Mouse (Mus musculus): ENCODE data around the gene Slc16a1. TPM values are rescaled to one million over a fixed set of nuclear protein-coding genes. Genes with fewer than 3 reads are reported as not detected.
A peak's percentile ranks its signal among the peaks of the same experiment; 100 is the strongest.

The Slc16a1 gene
- polyA plus RNA-seq, 1 experiment, result 54.9 TPM

DNA sequence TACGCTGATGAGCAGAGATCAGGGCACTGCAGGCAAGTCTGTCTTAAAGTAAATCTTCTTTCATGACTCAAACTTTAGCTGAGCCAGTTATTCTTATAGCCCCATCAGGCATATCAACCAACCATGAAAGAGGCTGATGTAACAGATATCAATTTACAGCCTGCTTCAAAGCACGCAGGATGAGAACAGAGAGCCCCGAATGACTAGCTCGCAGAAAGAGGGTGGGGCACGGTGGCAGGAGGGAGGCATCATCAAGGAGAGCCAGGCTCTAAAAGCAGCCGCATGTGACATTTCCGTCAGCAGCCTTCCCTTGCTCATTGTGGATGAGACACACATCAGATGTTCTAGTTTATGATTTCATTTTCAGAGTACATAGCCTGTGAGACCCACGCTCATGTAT lies 22.3 kb upstream of the Slc16a1 start:
- no peak overlapping the region for H3K27ac ChIP-seq (ENCODE audit: control insufficient read depth, insufficient read depth, low read length)
- H3K27me3 ChIP-seq (ENCODE audit: control insufficient read depth, insufficient read depth, low read length), result no peaks in the 10 kb centered on the region
- TF ChIP-seq POLR2A (IDR thresholded peaks at IDR 0.05; ENCODE audit: control insufficient read depth, extremely low read depth, insufficient read depth, low read length, poor library complexity), result no peak
- TF ChIP-seq CTCF (IDR thresholded peaks at IDR 0.05; ENCODE audit: borderline replicate concordance, control insufficient read depth, extremely low read depth, insufficient read depth, low read length, poor library complexity), result no peak
- H3K36me3 ChIP-seq (ENCODE audit: control insufficient read depth, insufficient read depth, low read length), result no peaks in the 10 kb centered on the region
- no peak overlapping the region for H3K4me3 ChIP-seq (ENCODE audit: control insufficient read depth, insufficient read depth, low read length)
- 14% methylated on average over 8 of the region's 8 CpGs for WGBS
- peaks cover 18% of the 10 kb centered on the region for H3K4me1 ChIP-seq (replicated peaks; ENCODE audit: control insufficient read depth, insufficient read depth, low read length)
- DNase-seq, result peak; percentile 67

DNA sequence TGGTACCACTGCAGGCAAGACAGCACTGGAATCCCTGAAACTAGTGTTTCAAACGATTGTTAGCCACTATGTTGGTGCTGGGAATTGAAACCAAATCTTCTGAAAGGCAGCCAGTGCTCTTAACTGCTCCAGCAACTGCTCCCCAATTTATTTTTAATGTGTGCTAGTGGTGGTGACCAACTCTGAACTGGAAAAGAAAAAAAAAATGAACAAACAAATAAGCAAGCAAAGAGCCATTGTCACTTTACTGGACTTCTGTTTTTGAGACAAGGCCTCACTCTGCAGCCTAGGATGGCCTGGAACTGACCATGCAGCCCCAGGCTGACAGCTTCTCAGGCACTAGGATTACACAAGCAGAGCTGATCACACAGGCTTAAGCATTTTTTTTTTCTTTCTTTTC lies 16.6 kb upstream of the Slc16a1 start:
- no peaks in the 10 kb centered on the region for H3K4me1 ChIP-seq (replicated peaks; ENCODE audit: control insufficient read depth, insufficient read depth, low read length)
- H3K4me3 ChIP-seq (ENCODE audit: control insufficient read depth, insufficient read depth, low read length), result no peak overlapping the region
- no peak for TF ChIP-seq CTCF (IDR thresholded peaks at IDR 0.05; ENCODE audit: borderline replicate concordance, control insufficient read depth, extremely low read depth, insufficient read depth, low read length, poor library complexity)
- TF ChIP-seq POLR2A (IDR thresholded peaks at IDR 0.05; ENCODE audit: control insufficient read depth, extremely low read depth, insufficient read depth, low read length, poor library complexity), result no peak
- no peak overlapping the region for H3K27ac ChIP-seq (ENCODE audit: control insufficient read depth, insufficient read depth, low read length)
- DNase-seq, result no peak
- H3K36me3 ChIP-seq (ENCODE audit: control insufficient read depth, insufficient read depth, low read length), result no peaks in the 10 kb centered on the region
- no peaks in the 10 kb centered on the region for H3K27me3 ChIP-seq (ENCODE audit: control insufficient read depth, insufficient read depth, low read length)
- WGBS, result 59% methylated on average over 1 of the region's 1 CpGs

DNA sequence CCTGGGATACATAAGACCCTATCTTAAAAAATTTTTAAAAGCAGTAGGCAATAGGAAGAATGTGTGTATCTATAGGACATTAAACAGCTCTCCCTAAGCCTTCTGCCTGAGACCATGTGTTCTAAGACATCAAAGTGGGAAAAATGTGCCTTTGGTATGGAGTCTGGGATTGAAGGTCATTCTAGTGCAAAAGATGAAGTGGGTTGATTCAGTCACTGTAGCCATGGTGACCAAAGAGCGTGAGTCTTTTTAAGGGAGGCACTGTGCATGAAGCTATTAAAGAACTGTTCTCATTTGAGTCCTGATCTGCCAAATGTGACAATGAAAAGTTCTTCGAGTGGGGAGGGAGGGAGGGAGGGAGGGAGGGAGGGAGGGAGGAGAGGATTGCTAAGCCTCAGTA lies 8.7 kb upstream of the Slc16a1 start:
- peaks cover 15% of the 10 kb centered on the region for H3K4me1 ChIP-seq (replicated peaks; ENCODE audit: control insufficient read depth, insufficient read depth, low read length)
- no peak overlapping the region for H3K27ac ChIP-seq (ENCODE audit: control insufficient read depth, insufficient read depth, low read length)
- no peak overlapping the region for H3K4me3 ChIP-seq (ENCODE audit: control insufficient read depth, insufficient read depth, low read length)
- 61% methylated on average over 2 of the region's 2 CpGs for WGBS
- no peaks in the 10 kb centered on the region for H3K27me3 ChIP-seq (ENCODE audit: control insufficient read depth, insufficient read depth, low read length)
- TF ChIP-seq CTCF (IDR thresholded peaks at IDR 0.05; ENCODE audit: borderline replicate concordance, control insufficient read depth, extremely low read depth, insufficient read depth, low read length, poor library complexity) (no peak), POLR2A (IDR thresholded peaks at IDR 0.05; ENCODE audit: control insufficient read depth, extremely low read depth, insufficient read depth, low read length, poor library complexity) (no peak)
- DNase-seq, result no peak
- no peaks in the 10 kb centered on the region for H3K36me3 ChIP-seq (ENCODE audit: control insufficient read depth, insufficient read depth, low read length)

DNA sequence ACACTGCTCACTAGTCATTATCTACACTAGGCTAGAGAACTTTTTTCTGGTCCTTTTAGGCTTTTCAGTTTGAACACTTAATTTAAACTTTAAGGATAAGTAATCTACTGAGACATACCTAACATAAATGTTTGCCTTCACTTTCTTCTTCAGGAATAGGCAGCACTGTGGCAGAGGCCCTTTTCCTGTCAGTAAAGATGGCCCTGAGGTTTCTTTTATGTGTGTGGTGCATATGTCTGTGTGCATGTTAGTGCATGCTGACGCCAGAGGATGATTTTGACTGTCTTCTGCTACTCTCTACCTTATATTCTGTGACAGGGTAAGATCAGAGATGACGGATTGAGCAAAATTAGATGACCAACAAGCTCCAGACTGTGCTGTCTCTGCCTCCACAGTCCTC lies 7.5 kb upstream of the Slc16a1 start:
- 20% methylated on average over 2 of the region's 2 CpGs for WGBS
- peak; percentile 43 for DNase-seq
- H3K27ac ChIP-seq (ENCODE audit: control insufficient read depth, insufficient read depth, low read length), result peak overlapping the region; percentile 90
- no peaks in the 10 kb centered on the region for H3K27me3 ChIP-seq (ENCODE audit: control insufficient read depth, insufficient read depth, low read length)
- H3K36me3 ChIP-seq (ENCODE audit: control insufficient read depth, insufficient read depth, low read length), result no peaks in the 10 kb centered on the region
- no peak for TF ChIP-seq CTCF (IDR thresholded peaks at IDR 0.05; ENCODE audit: borderline replicate concordance, control insufficient read depth, extremely low read depth, insufficient read depth, low read length, poor library complexity)
- H3K4me3 ChIP-seq (ENCODE audit: control insufficient read depth, insufficient read depth, low read length), result no peak overlapping the region
- H3K4me1 ChIP-seq (replicated peaks; ENCODE audit: control insufficient read depth, insufficient read depth, low read length), result peaks cover 15% of the 10 kb centered on the region

DNA sequence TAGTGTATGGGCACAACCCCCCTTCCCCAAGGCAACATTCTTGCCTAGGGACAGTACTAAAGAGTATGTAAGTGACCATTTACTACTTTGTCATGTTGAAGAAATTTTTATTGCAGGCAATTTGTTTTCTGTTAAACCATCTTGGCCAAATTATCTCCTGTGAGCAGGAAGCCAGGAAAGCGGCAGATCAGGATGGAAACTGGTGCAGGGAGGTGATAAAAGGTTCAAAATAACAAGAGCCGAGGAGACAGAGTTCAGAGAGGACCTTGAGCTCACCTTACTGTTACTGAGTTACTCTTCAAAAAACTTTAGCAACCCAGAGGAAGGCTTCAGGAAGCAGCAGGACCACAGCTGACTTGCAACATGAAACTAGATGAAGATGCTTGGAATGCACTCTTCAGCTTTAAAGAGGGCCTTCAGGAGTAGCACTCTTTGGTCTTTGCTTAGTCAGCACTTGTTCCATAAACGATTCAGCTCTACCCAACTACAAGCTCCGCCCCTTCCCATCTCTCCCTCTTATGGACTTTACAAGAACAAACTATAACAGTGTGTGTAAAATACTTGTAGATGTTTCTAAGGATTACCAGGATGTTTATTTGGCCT lies 5.8 kb upstream of the Slc16a1 start:
- no peak for TF ChIP-seq CTCF (IDR thresholded peaks at IDR 0.05; ENCODE audit: borderline replicate concordance, control insufficient read depth, extremely low read depth, insufficient read depth, low read length, poor library complexity)
- no peak for TF ChIP-seq POLR2A (IDR thresholded peaks at IDR 0.05; ENCODE audit: control insufficient read depth, extremely low read depth, insufficient read depth, low read length, poor library complexity)
- DNase-seq, result no peak
- no peak overlapping the region for H3K27ac ChIP-seq (ENCODE audit: control insufficient read depth, insufficient read depth, low read length)
- no peak overlapping the region for H3K4me3 ChIP-seq (ENCODE audit: control insufficient read depth, insufficient read depth, low read length)
- H3K27me3 ChIP-seq (ENCODE audit: control insufficient read depth, insufficient read depth, low read length), result no peaks in the 10 kb centered on the region
- no peaks in the 10 kb centered on the region for H3K36me3 ChIP-seq (ENCODE audit: control insufficient read depth, insufficient read depth, low read length)
- H3K4me1 ChIP-seq (replicated peaks; ENCODE audit: control insufficient read depth, insufficient read depth, low read length), result peaks cover 20% of the 10 kb centered on the region
- 68% methylated on average over 4 of the region's 4 CpGs for WGBS

DNA sequence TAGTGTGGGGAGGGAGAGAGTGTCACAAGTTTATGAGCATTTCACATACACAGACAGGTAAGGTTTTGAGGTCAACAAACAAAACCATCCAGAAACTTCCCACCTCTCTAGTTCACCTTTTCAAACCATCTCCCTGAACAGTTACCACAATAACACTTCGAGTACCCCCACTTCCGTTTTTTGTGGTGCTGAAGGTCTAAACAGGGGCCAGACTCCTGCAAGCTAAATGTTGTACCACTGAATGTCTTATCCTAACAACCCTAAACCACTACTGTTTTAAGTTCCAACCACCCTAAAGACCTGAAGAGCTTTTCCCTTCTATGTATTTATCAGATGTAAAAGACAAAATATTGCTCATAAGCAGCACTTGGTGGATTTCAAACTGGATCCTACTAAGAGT lies 2.0 kb upstream of the Slc16a1 start:
- Histone ChIP-seq H3K4me1 (replicated peaks; ENCODE audit: control insufficient read depth, insufficient read depth, low read length) (peaks cover 13% of the 10 kb centered on the region), H3K36me3 (ENCODE audit: control insufficient read depth, insufficient read depth, low read length) (no peaks in the 10 kb centered on the region), H3K27me3 (ENCODE audit: control insufficient read depth, insufficient read depth, low read length) (no peaks in the 10 kb centered on the region), H3K27ac (ENCODE audit: control insufficient read depth, insufficient read depth, low read length) (no peak overlapping the region), H3K4me3 (ENCODE audit: control insufficient read depth, insufficient read depth, low read length) (no peak overlapping the region)
- no peak for DNase-seq
- WGBS, result 24% methylated on average over 2 of the region's 2 CpGs
- TF ChIP-seq CTCF (IDR thresholded peaks at IDR 0.05; ENCODE audit: borderline replicate concordance, control insufficient read depth, extremely low read depth, insufficient read depth, low read length, poor library complexity), result no peak

Data from thymus, adult 2 months (tissue).